Mouse (Mus musculus) ES-E14 (cell line): ENCODE measurements at regions not wholly inside any gene's neighbourhood (a gene's known extent, or its start where the extent isn't known, plus 50 kb on each side); places are given as distances from the start of the nearest gene placed in this dataset.

ENCODE experiments used
- DNase-seq: peaks from one replicate; pipeline ENCODE4 v3.0.0-alpha.2; 2013; ENCODE audit warnings: low read depth, low spot score
- H3K27ac ChIP-seq: 2 replicates; pipeline ENCODE4 v1.5.1; 2012; ENCODE audit warnings: low read depth, mild to moderate bottlenecking, low read length, moderate library complexity, mixed read lengths; ENCODE audit not compliant: poor library complexity, insufficient read depth, severe bottlenecking
- H3K36me3 ChIP-seq: 2 replicates; pipeline ENCODE4 v1.6.1; 2012; ENCODE audit warnings: mild to moderate bottlenecking, low read length, moderate library complexity, mixed read lengths; ENCODE audit not compliant: control insufficient read depth, poor library complexity, insufficient read depth, severe bottlenecking
- H3K4me1 ChIP-seq, 2 experiments: fragments of 150-350 bp in 1 of 2; sonication (generic) in 1 of 2; 2 replicates each; pipeline ENCODE4 v1.6.1; 2012; ENCODE audit warnings: low read length in 2 of 2, mild to moderate bottlenecking in 1 of 2, mixed read lengths in 1 of 2; ENCODE audit not compliant: control insufficient read depth in 2 of 2, insufficient read depth in 2 of 2, poor library complexity in 1 of 2
- H3K4me3 ChIP-seq, 2 experiments: fragments of 150-350 bp in 1 of 2; sonication (generic) in 1 of 2; 2 replicates each; pipeline ENCODE4 v1.5.1; 2012; ENCODE audit warnings: low read length in 2 of 2, low read depth in 1 of 2, mild to moderate bottlenecking in 1 of 2, mixed read lengths in 1 of 2; ENCODE audit not compliant: insufficient read depth in 1 of 2, poor library complexity in 1 of 2, severe bottlenecking in 1 of 2
- H3K9ac ChIP-seq: 2 replicates; pipeline ENCODE4 v1.6.1; 2012; ENCODE audit warnings: low read depth, mild to moderate bottlenecking, low read length, mixed read lengths; ENCODE audit not compliant: poor library complexity, insufficient read depth, severe bottlenecking
- H3K9me3 ChIP-seq: fragments of 150-350 bp; sonication (generic); 2 replicates; pipeline ENCODE4 v1.6.1; 2012; ENCODE audit warnings: low read depth, mild to moderate bottlenecking, low read length; ENCODE audit not compliant: control insufficient read depth, insufficient read depth
- CHD2 ChIP-seq: IDR thresholded peaks from 2 replicates; pipeline ENCODE4 v1.6.1; 2014; ENCODE audit warnings: mild to moderate bottlenecking, low read depth, low read length, inconsistent platforms
- HCFC1 ChIP-seq: IDR thresholded peaks from 2 replicates; pipeline ENCODE4 v1.6.1; 2012; ENCODE audit warnings: low read length, inconsistent platforms, borderline replicate concordance; ENCODE audit not compliant: insufficient read depth
- MAFK ChIP-seq: IDR thresholded peaks from 2 replicates; pipeline ENCODE4 v1.6.1; 2014; ENCODE audit warnings: mild to moderate bottlenecking, low read depth, low read length, inconsistent platforms; ENCODE audit not compliant: insufficient read depth
- ZC3H11A ChIP-seq: IDR thresholded peaks from 2 replicates; pipeline ENCODE4 v1.6.1; 2012; ENCODE audit warnings: low read depth, mild to moderate bottlenecking, inconsistent platforms, low read length, borderline replicate concordance
- ZNF384 ChIP-seq: IDR thresholded peaks from 2 replicates; pipeline ENCODE4 v1.6.1; 2012; ENCODE audit warnings: low read depth, low read length, inconsistent platforms
- in situ Hi-C, 2 experiments: fragments of 600-800 bp; cut with MboI; formaldehyde crosslinking; loops; one replicate each; pipeline ENCODE4 v1.15.1; 2025; ENCODE audit warnings: low sequenced_read_pairs in 2 of 2, inconsistent platforms in 1 of 2; ENCODE audit not compliant: unreplicated experiment in 2 of 2

DNA sequence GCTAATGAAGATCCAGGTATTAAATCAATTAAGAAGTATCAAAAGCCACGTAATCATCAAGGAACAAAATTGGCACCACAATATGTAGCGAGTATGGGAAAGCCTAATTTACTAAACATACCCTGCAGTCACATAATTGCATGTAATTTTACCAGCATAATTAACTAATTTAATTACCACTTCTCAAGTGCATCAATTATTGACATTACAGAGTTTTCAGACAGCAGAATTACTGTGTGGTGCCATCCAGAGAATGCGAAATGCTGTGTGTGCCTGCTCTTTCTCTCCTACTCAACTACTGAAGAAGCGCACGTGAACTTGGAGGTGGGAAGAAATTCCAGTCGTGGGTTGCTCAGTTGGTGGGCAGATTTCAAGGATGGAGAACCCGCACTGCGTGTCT lies 229.5 kb upstream of the Id4 start:
- no peaks in the 10 kb centered on the region for H3K36me3 ChIP-seq
- TF ChIP-seq ZNF384 (no peak), ZC3H11A (no peak), CHD2 (no peak), MAFK (no peak), HCFC1 (no peak)
- in situ Hi-C loops: no loop called here
- H3K9ac ChIP-seq: no peak overlapping the region
- no peaks in the 10 kb centered on the region for H3K9me3 ChIP-seq
- H3K4me1 ChIP-seq: no peaks in the 10 kb centered on the region
- H3K4me3 ChIP-seq: no peak overlapping the region
- no peak for DNase-seq
- no peak overlapping the region for H3K27ac ChIP-seq

DNA sequence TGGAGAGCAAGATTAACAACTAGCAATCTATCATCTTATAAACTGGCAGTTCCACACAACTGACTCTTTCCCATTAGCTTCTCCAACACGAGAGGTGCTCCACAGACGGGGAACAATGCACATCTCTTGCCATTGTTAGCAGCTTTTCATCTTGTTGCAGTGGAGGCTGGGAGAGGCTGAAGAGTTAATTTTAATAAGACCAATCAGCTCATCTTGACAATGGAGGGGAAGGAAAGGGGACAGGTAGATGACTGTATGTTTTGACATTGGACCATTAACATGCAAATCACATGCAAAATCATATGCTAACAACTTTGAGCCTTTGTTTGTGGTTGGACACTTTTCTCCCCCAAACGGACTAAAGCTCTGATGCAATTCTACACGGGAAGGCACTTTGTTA lies 218.9 kb upstream of the Id4 start:
- in situ Hi-C loops: no loop called here
- Histone ChIP-seq H3K4me1 (peaks cover 0 to 3% of the 10 kb centered on the region in 2 experiments; a peak in 1 of 4 replicates), H3K9ac (no peak overlapping the region), H3K36me3 (no peaks in the 10 kb centered on the region), H3K9me3 (no peaks in the 10 kb centered on the region), H3K27ac (no peak overlapping the region), H3K4me3 (no peak overlapping the region)
- no peak for DNase-seq
- TF ChIP-seq MAFK: no peak
- no peak for TF ChIP-seq ZNF384
- TF ChIP-seq HCFC1: no peak
- no peak for TF ChIP-seq ZC3H11A
- no peak for TF ChIP-seq CHD2

DNA sequence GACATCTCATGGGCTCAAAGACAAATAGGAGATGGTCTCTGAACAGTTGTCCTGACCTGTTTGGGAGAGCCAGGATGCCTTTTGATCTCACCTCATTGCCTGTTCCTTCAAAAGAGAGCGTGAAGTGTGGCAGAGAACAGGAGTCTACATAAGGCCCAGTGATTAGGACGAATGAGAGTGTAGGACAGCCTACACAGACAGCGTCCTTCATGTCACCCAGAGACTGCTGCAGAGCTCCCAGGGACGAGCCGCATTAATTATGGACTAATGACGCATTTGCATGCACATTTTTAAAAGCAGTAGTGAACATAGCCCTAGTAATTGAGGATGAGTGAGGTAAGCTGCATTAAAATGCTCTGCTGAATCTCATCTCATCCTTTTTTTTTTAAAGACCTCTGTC lies 218.5 kb upstream of the Id4 start:
- Histone ChIP-seq H3K4me1 (peaks cover 0 to 3% of the 10 kb centered on the region in 2 experiments; a peak in 1 of 4 replicates), H3K9ac (no peak overlapping the region), H3K36me3 (no peaks in the 10 kb centered on the region), H3K9me3 (no peaks in the 10 kb centered on the region), H3K4me3 (no peak overlapping the region), H3K27ac (no peak overlapping the region)
- TF ChIP-seq ZC3H11A (no peak), MAFK (no peak), ZNF384 (no peak), HCFC1 (no peak), CHD2 (no peak)
- no peak for DNase-seq
- in situ Hi-C loops: no loop called here

DNA sequence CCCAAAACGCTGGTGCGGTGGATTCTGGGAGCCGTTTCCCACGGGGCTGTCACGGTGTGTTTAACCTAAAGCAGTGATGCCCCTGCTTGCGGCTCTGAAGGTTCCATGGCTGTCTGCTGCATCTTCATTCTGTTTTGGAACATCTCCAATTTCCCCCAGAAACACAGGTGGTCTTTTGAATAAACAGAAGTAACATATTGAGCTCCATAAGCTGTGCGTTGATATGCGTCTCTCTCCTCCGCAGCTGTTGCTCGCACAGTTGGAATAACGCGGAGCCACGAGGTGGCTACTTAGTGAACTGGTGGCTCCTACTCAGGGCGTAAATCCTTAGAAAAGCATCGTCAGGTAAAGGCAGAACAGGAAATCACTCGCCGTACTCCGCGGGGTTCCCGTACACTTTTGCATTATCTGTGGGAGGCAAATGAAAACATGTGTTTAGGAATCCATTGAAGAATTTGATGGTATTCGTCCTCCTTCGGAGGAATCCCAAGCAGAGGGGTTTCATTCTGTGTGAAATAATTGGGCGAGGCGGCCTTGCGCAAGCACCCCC lies 214.8 kb upstream of the Id4 start:
- in situ Hi-C loops: no loop called here
- no peak for TF ChIP-seq HCFC1
- TF ChIP-seq ZNF384: no peak
- no peak for TF ChIP-seq MAFK
- TF ChIP-seq CHD2: no peak
- TF ChIP-seq ZC3H11A: no peak
- Histone ChIP-seq H3K4me3 (no peak overlapping the region), H3K27ac (no peak overlapping the region), H3K9me3 (no peaks in the 10 kb centered on the region), H3K4me1 (peaks cover 0 to 3% of the 10 kb centered on the region in 2 experiments; a peak in 1 of 4 replicates), H3K9ac (no peak overlapping the region), H3K36me3 (no peaks in the 10 kb centered on the region)
- DNase-seq: no peak
